Mouse (Mus musculus): ENCODE measurements around the gene Stc2. TPM values are rescaled to one million over a fixed set of nuclear protein-coding genes. Genes with fewer than 3 reads are reported as not detected.

Gene Stc2
- not detected for total RNA-seq (2023)

DNA sequence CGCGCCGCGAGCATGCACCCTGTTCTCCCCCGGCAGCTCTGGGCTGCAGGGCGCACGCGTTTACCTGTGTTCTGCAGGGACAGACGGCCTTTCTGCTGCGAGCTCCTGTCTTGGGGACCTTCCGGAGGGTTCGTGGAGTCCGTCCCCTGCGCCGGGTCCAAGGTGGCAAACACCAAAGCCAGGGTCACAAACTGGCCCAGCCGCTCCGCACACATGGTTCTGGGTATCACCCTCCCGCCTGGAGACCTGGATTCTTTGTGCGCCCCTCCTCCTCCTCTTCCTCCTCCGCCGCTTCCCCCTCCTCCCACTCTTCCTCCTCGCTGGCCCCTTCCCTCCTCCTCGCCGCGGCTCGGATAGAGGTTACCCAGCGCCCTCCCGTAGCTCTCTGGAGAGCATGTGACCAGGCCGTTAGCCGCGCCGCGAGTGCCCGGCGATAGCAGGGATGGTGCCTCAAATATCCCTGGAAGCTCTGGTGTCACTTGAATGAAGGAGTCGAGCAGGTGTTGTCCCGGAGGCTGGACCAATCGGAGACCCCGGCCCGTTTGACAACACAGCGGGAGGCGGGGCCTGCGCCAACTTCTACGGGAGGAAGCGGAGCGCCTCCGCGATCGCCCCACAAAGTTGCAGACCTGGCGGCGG is at the start of gene Stc2:
Gene Stc2, minus strand, starts transcription at position 427 of the 639 bp plus-strand sequence.

Other genes with a start within 250 kb of the Stc2 start
- gene Gm17332, start 187.6 kb downstream of the Stc2 start, total RNA-seq (2023), result not detected